Mouse (Mus musculus) thymus, adult 2 months (tissue): ENCODE results near the gene Rasgrp3.

ENCODE experiments used
- CTCF ChIP-seq: fragments of 200-500 bp; IDR thresholded peaks from 2 replicates; pipeline ENCODE4 v1.5.1; 2012; ENCODE audit warnings: mild to moderate bottlenecking, control low read depth, low read length, moderate library complexity, borderline replicate concordance; ENCODE audit not compliant: control insufficient read depth, poor library complexity, insufficient read depth; ENCODE audit errors: extremely low read depth
- POLR2A ChIP-seq: fragments of 200-500 bp; IDR thresholded peaks from 2 replicates; pipeline ENCODE4 v1.6.1; 2012; ENCODE audit warnings: mild to moderate bottlenecking, low read length, control low read depth, moderate library complexity; ENCODE audit not compliant: control insufficient read depth, poor library complexity, insufficient read depth; ENCODE audit errors: extremely low read depth

DNA sequence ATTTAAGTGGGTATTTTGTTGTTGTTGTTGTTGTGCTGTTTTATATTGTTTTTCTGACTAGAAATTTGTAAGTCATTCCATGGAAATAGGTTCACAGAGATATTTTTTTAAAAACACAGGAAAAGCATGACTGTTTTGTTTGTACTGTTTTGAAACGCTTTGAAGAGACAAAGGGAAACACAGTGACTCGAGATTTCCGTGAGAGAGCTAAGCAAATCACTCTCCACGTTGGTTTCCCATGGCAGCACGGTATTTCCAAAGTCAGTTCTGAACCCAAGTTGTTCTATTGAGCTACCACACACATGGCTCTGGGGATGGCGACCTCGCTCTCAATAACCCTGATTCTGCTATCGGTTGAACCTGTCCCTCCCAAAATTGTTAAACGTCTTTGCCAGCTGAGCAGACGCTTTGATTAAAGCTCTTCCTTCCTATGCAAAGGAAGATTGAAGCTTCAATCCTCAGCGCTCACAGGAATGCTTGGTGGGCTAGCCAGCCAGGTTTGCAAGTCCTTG is 1.6 kb downstream of the Rasgrp3 start:
- TF ChIP-seq CTCF (no peak), POLR2A (no peak)
